Mouse (Mus musculus) cerebellum, postnatal 10 days (tissue): ENCODE data around the gene Spin1.

Experiments used
- DNase-seq, 2 experiments: peaks; one replicate each; pipeline ENCODE4 v3.0.0; 2021; ENCODE audit warnings: mixed read lengths in 2 of 2

The Spin1 gene

DNA sequence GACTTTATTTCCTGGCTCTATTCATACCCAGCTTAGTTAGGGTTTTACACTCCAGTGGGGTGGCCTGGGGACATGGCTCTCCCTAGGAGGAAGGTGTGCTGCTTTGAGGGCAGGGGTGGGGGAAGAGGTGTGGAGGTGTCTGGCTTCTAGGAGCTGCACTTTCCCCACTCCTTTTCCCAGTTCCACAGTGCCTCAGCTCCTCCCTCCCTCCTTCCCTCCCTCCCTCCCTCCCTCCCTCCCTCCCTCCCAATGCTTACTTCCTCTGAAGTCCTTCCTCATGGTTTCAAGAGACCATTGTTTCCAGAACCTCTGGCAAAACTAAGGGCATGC lies 37.0 kb downstream of the Spin1 start:
- no peak for DNase-seq

DNA sequence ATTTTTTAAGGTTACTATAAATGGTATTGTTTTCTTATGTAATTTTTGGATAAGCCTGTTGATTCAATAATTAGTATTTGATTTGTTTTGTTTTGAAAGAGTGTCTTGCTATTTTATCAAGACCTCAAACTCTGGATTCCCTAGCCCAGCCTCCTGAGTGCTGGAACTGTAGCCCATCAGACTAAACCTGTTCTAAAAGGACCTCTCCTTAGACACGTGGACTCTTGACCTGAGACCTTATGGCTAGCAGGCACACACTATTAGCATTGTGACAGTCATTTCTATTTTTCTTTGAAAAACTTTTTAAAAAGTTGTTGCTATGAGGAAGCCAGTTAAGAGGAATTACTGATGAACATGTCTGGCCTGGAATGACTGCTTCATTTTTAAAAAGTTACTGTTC lies 46.4 kb downstream of the Spin1 start:
- no peak for DNase-seq

DNA sequence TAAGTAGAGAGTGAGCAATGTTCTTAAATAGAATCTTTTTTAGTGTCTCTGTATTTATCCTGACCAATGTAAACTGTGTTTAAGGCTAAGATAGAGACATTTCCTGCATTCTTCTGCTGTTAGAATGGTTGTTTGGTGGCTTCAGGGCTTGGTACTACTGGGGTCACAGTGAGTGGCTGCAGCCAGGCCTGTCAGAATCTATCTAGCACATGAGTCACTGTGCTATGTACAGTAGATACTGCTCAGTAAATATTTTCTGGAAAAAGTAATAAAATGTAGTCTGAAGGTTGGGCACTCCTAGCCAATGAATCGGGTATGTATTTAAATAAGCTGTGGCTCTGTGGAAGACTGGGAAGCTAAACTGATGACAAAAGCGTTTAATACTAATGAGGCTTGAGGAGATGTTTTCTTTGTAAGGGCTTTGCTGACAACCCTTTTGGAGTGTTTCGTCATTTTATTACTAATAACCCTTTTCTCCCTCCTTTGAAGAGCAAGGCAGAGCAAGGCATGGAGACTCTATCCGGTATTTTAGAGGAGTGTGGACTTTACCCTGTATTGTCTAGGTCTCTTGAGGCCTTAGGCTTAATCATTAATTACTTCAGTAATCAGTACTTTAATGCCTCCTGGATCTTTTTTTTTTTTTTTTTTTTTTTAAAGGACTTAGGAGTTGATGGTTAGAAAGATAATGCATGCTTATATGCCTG lies 52.4 kb downstream of the Spin1 start:
- no peak for DNase-seq

DNA sequence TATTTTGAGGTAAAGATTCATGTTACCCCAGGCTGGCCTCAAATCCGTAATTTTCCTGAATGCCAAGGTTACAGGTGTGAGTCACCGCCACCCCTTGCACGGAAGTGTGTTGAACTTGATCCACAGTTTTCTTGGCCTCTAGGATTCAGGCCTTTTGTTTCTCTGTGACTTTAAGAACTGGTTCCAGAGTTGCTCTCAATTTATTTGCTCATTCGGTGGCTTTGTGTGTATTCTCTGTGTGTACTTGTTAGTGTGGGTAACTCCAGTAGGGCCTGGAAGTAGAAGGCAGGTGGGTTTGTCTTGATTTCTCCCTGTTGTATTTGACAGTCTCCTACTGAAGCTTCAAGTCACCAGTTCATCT lies 53.0 kb downstream of the Spin1 start:
- no peak for DNase-seq

DNA sequence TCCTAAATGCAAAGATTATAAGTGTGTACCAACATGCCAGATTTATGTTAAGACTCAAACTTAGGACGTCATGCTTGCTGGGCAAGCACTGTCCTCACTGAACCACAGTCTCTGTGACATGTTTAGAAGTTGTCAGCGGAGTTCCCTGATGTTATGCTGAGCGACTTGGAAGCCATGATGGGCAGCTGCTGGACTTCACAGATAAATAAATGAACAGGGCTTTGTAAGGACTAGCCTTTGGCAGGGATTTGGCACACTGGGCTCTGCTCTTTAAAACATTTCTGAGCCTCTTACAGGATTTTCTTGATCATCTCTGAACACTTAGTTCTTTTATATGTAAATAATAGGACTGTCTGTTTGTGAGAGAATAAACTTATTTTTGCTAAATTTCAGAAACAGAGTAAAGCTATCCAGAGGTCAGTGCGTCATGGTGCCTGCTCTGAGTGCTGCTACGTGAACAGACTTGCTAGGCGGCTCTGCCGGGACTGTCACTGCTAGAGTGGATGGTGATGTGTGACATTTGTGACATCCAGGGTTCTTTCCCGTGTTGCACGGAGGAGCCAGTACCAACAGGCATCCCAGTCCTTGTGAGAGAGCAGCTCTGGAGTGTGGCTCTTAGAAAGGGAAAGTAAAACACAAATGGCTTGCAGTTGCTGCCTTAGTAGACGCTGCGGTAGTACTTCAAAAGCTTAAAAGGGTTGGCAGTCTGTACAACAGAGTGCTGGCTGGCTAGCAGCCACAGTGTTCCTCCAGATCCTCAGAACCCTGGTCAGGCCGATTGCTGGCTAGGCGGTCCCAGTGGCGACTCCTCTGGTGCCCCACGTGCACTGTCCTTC lies 54.7 kb downstream of the Spin1 start:
- peak in 1 of 2 experiments; percentile 30 for DNase-seq

DNA sequence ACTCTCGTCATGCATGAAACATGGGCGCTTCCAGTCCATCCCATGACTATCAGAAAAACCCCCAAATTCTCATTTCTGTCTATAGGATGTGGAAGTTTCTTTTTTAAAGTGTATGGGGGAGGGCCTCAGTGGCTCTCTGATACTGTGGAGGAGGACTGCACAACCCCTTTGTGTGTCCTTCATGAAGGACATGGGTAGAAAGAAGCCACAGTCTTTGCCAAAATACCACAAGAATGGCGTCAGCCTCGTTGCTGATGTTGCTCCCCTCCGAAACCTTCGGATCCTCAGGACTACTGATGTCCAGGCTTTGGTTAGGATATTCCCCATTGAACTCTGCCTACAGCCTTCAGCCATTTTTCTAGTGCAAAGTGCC lies 55.3 kb downstream of the Spin1 start:
- no peak for DNase-seq

DNA sequence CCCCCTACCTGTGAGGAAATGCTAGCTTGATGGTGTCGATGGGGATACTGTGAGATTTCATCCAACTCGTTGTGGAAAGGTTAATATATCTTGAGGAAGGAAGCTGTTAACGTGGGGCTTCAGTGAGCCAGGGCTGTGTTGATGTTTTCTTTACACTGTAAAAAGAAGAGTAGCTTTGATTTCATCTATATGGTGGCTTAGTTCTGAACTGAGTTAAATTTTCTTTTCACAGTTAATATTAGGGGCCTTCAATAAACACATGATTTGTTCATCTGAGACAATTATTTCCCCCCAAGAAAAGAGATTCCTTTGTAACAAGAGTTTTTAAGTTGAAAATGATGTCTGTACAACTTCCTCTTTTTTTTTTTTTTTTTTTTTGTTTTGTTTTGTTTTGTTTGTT lies 56.6 kb downstream of the Spin1 start:
- no peak for DNase-seq

DNA sequence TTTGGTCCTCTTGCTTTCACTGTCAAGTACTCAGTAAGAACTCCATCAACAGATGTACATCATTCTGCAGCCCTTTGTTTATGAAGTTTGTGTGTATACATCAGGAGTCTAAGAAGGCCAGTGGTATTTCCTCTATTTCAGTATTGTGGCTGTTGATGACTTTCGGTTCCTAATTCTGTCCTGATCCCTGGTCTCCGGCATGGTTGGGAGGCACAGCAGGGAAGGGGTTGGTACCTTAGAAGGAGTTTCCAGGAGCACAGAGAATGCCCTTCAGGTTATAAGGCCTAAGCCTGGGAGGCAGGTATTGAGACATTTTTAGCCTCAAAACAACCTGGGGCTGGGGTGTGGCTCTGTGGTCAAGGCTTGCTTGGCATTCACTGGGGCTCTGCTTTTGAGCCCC lies 61.0 kb downstream of the Spin1 start:
- no peak for DNase-seq

DNA sequence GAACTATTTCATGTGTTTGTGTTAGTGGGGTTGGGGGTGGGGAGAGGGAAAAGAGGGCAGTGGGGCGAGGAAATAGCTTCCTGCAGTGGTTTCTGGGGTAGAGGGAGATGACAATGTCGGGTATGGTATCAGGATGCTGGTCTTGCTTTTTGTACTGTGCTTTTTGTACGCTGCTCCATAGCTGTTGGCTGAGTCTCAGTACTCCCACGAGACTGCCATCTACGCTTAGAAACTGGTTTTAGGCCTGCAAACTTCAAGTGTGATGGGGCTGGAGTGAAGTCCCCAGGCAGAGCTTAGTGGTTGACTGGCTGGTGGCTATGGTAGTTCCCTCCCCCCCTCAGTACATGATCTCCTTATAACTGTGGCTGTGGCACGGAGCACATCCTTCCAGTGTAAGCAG lies 61.6 kb downstream of the Spin1 start:
- no peak for DNase-seq

DNA sequence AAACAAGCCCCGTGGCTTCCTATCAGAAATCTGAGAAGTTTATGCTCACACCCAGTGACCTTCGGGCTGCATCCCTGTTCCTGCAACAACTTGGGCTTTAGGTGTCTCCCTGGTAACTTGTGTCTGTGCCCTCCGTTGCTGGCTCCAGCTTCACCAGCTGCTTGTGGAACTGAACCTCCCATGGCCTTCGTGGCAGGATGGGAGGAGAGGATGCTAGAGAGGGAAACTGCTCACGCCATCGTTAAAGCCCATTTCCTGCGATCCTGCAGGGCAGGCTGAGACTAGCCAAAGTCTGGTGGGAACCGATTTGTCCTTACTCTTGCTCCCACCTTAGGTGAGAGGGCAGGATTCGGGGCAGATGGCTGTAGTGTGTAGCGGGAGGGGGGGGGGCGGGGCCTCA lies 66.0 kb downstream of the Spin1 start:
- no peak for DNase-seq

DNA sequence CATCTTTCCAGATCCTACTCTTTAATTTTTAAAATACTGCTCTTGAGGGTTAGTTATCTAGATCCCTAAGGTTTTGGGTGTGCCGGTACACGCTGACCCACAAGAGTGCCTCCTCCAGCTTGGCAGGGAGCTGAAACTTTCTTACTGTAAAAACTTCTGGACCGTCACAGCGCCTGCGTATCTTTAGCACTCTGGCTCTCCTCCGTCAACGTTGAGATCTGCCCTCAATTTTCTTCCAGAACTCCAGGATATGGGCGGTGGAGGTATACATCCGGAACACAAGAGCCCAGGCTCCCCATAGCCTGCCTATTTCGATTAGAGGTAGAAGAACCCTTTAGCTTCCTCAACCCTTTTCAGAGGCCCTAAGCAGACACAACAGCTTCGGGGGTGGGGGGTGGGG lies 69.5 kb downstream of the Spin1 start:
- no peak for DNase-seq

DNA sequence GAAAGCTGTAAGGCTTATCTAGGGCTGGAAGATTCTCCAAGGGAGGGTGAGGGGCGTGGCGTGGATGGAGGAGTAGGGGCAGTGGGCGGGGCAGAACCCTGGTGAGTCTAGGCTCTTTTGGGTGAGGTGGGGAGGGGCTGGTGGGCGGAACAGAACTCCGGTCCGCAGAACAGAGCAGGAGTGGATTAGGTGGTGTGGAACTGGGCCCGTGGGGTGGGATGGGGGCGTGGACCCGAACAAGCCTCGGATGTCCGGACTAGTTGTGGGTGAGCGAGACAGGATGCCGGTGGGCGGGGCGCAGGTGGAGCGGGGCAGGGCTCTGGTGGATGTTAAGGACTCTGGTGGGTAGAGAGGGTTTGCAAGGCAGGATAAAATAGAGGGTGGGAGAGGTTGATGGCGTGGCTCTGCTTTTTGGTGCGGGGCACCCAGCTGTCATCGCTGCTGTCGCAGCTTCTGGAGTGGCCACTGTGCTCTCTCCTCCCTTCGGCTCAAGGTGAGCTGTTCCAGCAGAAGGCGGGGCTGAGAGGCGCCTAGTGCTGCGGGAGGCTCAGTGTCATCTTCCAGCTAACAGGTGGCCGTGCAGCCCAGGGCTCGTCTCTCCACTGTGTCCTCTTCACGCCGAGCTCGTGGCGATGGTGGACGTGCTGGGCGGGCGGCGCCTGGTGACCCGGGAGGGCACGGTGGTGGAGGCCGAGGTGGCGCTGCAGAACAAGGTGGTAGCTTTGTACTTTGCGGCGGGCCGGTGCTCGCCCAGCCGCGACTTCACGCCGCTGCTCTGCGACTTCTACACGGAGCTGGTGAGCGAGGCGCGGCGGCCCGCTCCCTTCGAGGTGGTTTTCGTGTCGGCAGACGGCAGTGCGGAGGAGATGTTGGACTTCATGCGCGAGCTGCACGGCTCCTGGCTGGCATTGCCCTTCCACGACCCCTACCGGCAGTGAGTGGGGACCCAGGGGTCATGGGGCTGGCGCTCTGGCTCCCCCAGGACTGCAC lies 70.3 kb downstream of the Spin1 start, which contains the start of gene Nxnl2:
Gene Nxnl2, plus strand, starts transcription at position 332 of the 990 bp plus-strand sequence.
- DNase-seq = peak; percentile 59 to 64

DNA sequence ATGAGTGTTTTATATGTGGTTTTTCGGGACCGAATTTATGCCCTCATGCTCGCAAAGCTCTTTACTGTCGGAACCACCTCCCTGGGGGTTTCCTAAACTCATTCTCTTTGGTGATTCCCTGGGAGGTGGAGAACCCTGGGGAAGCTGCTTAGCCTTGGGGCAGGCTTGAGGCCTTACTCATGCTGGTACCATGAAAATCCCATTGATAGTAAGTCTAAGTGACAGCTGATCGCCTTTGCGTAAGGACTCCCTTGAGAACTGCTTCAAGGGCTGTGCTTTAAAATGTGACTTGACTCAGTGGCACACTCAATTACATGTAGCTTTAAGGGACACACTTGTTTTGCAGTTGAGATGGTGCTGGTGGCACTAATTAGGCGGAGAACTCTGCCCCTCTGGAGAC lies 71.9 kb downstream of the Spin1 start:
- DNase-seq = no peak

DNA sequence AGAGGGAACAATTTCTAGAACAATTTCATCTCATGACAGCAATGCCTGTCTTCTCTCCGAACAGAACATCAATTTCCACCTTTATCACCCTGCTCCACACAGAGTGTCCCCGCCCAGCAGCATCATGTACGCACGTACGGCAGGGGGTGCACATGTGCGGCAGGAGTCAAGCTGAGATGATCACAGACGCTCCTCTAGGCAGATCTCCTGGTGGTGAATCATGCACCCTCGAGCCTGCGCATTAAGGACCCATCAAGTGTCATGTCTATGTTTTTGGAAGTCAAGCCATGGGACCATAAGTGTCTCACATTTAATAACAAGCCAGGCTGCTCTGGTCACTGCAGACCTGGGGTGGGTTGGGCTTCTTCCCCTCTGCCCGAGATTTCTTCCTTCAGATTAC lies 78.3 kb downstream of the Spin1 start:
- DNase-seq = no peak

DNA sequence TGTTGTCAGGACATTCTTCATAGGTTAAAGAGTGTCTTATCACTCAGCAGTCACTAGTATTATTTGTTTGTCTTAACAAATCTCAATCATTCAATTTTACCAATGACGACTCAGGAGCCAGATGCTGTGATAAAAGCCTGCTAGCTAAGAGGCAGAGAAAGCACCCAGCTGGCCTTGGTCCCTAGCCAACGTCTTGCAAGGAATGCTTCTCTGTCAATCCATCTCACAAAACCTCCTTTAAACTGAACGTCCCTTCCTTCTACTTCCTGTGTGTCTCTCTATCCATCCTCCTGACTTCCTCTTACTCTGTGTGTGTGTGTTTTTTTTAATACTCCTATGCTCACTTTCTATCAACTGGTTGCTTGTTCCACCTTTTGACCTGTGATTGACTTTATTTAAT lies 78.7 kb downstream of the Spin1 start:
- peak in 1 of 2 experiments; percentile 14 for DNase-seq

DNA sequence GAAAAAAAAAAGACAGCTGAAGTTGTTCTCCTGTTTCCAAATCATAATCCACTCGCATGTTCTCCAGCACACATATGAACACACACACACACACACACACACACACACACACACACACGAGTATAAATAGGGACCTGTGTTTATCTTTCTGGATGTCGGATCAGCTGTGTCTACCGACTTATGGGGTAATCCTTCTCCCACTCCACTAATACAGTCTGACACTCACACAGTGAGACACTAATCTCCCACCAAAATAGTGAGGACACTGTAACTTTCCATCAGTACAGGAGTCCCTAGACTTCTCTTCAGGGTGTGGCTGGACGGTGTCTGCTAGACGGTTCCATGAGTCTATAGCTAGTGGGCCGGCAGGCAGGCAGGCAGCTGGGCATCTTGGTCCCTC lies 81.6 kb downstream of the Spin1 start:
- DNase-seq = no peak

DNA sequence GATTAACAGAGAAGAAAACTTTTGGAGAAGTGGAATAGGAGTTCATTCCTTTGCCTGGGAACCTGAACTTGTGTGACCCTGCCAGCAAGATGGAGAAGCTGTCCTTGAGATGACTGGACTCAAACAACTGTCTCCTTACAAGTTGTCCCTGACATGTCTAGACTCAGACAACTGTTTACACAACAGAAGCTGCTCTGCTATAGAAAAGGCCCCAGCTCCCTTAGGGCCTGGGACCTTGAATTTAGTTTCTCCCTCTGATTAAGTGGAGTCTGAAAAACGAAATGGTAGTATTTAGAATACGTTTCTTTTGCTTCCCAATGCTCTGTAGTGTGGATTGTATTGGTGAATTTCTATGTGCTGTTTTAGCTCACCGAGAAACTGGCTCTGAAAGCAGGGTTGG lies 84.2 kb downstream of the Spin1 start:
- no peak for DNase-seq

DNA sequence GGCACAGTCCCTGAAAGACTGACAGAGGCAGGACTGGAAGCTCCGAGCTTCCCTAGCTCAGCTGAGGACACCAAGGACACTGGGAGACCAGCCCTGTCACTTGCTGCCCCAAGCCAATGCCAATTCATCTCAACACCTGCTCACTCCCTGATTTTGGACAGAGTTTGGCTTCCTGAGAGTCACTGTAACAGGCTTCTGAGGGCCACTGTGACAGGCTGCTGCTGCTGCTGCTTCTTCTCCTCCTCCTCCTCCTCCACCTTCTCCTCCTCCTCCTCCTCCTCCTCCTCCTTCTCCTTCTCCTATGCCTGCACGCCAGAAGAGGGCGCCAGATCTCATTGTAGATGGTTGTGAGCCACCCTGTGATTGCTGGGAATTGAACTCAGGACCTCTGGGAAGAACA lies 89.7 kb downstream of the Spin1 start:
- DNase-seq = no peak

DNA sequence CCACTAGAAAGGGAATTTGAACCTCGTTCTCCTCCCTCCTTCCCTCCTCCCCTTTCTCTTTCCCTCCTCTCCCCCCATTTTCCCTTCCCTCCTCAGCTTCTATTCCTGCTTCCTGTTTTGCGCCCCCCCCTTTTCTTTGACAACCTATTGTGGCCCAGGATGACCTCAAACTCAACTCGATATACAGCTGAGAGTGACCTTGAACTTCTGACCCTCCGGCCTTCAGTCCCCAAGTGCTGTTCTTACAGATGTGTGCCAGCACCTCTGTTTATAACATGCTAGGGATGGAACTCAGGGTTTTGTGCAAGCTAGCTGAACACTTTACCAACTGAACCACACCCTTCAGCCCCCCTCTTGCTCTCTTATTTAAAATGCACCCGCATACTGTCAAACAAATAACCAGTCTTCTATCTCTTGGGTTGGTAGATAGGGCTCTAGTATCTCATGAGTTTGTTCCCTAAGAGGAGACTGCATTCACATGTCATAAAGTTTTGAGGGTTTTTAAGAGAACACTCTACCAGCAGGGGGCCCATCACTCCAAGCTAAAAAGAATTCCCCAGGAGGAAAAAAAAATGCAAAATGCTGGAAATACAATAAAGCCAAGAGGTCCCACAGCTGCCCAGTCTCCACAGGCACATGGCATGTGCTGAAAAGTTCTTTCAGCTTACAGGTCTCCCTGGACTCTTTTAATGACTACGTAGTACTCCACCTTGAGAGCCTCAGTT lies 90.9 kb downstream of the Spin1 start:
- no peak for DNase-seq

DNA sequence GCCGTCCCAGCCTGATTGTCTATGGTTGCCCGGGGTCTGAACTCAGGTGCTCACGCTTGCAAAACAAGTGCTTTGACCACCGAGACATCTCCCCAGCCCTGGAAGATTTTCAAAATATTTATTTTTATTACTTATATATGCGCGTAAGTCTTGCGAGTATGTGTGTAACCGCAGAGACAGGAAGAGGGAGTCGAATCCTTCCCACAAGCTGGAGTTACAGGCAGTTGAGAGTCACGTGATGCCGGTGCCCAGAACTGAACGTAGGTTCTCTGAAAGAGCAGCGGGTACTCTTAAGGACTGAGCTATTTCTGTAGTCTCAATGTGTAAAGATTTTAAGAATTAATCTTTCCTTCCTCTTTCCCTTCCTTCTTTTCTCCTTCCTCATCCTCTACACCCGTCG lies 93.2 kb downstream of the Spin1 start:
- no peak for DNase-seq

DNA sequence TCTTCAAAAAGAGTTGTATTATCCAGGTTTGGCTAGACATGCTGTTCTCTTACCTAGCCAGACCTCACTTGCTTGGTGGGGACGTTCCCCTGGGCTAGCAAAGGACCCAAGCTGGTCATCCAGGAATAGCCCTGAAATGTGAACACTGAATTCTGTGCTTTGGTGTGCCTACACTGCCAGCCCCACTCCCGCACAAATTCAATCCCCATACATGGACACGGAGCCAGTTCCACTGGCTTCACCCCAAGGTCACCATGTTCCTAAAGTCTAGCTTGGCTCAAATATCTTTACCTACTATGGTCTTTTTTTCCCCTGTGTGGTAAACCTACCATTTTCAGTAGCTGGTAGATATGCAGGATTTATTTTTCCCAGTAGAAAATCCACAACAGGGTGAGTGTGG lies 97.0 kb downstream of the Spin1 start:
- DNase-seq = no peak

DNA sequence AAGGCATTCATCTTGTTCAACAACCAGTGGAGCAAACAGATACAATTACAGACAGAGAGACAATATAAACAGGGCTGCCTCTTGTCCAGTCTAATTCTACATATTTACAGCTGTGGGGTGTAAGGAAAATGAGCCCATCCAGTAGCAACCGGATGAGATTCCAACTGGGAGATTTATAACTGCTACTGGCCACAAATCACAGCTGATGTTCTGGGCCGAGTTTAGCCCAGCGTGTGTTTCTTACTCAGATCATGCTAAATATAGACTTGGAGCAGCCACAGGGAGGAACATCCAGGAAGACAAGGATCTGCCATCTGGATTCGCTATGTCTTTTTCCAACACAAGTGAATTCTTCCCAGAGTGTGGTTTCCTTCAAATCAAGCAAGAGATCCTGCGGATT lies 97.5 kb downstream of the Spin1 start:
- no peak for DNase-seq
